Mouse (Mus musculus): ENCODE results near the gene 6030468B19Rik. TPM values are rescaled to one million over a fixed set of nuclear protein-coding genes. Genes with fewer than 3 reads are reported as not detected.

The 6030468B19Rik gene
- total RNA-seq, 1 experiment: not detected

DNA sequence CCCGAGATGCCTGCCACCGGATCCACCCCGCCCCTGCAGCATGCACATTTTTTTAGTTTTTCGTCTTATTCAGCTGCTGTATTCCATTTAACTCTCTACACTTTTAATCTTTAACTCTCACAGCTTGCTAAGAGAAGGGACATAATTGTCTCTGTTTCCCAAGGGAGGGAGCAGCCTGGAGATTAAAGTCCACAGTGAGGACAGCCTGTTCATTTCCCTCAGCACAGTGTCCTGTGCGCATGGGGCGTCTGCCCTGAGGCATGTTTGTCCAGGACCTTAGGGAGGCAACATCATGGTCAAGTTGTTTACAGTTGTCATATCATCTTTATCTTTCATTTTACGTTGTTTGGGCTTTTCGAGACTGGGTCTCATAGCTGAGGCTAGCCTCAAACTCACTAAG is 36.6 kb downstream of the 6030468B19Rik start:
- TF ChIP-seq ZC3H11A (IDR thresholded peaks at IDR 0.05; ENCODE audit: borderline replicate concordance, low read depth, low read length) (no peak), HCFC1 (IDR thresholded peaks at IDR 0.05; ENCODE audit: borderline replicate concordance, insufficient read depth, low read length) (no peak), MAFK (IDR thresholded peaks at IDR 0.05; ENCODE audit: insufficient read depth, low read depth, low read length) (no peak), ZNF384 (IDR thresholded peaks at IDR 0.05; ENCODE audit: low read depth, low read length) (no peak), CHD2 (IDR thresholded peaks at IDR 0.05; ENCODE audit: low read depth, low read length) (no peak)
- H3K9me3 ChIP-seq (ENCODE audit: control insufficient read depth, insufficient read depth, low read depth, low read length): no peaks in the 10 kb centered on the region
- in situ Hi-C loops (cut with MboI; ENCODE audit: low sequenced_read_pairs in 2 of 2, unreplicated experiment in 2 of 2): no loop called here
- DNase-seq (ENCODE audit: low read depth, low spot score): no peak
- no peak overlapping the region for H3K27ac ChIP-seq (ENCODE audit: insufficient read depth, low read depth, low read length, poor library complexity, severe bottlenecking)
- H3K9ac ChIP-seq (ENCODE audit: insufficient read depth, low read depth, low read length, poor library complexity, severe bottlenecking): no peak overlapping the region
- H3K4me1 ChIP-seq (ENCODE audit: control insufficient read depth in 2 of 2, insufficient read depth in 2 of 2, low read length in 2 of 2, poor library complexity in 1 of 2): peaks cover 8 to 16% of the 10 kb centered on the region in 2 experiments
- no peak overlapping the region for H3K4me3 ChIP-seq (ENCODE audit: insufficient read depth in 1 of 2, low read depth in 1 of 2, low read length in 2 of 2, poor library complexity in 1 of 2, severe bottlenecking in 1 of 2)
- H3K36me3 ChIP-seq (ENCODE audit: control insufficient read depth, insufficient read depth, low read length, poor library complexity, severe bottlenecking): no peaks in the 10 kb centered on the region

DNA sequence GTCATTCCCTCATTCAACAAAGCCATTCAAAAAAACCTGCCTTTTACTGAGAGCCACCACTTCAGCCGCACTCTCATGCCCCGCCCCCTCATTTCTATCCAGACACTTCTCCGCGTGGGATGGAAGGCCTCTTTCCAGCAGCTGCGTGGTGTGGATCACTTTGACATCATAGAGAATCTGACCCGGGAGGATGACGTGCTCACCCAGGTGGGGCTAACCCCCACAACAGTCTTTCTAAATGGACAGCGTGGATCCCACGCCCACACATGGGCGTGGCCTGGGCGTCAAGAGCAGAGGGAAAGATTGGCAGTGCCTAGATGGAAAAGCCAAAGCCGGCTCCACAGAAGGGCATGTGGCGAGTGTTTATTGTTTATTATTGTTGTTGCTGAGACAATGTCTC is 38.8 kb downstream of the 6030468B19Rik start:
- TF ChIP-seq HCFC1 (IDR thresholded peaks at IDR 0.05; ENCODE audit: borderline replicate concordance, insufficient read depth, low read length) (no peak), MAFK (IDR thresholded peaks at IDR 0.05; ENCODE audit: insufficient read depth, low read depth, low read length) (no peak), CHD2 (IDR thresholded peaks at IDR 0.05; ENCODE audit: low read depth, low read length) (no peak), ZNF384 (IDR thresholded peaks at IDR 0.05; ENCODE audit: low read depth, low read length) (no peak), ZC3H11A (IDR thresholded peaks at IDR 0.05; ENCODE audit: borderline replicate concordance, low read depth, low read length) (no peak)
- in situ Hi-C loops (cut with MboI; ENCODE audit: low sequenced_read_pairs in 2 of 2, unreplicated experiment in 2 of 2): no loop called here
- Histone ChIP-seq H3K4me3 (ENCODE audit: insufficient read depth in 1 of 2, low read depth in 1 of 2, low read length in 2 of 2, poor library complexity in 1 of 2, severe bottlenecking in 1 of 2) (no peak overlapping the region), H3K9ac (ENCODE audit: insufficient read depth, low read depth, low read length, poor library complexity, severe bottlenecking) (no peak overlapping the region), H3K36me3 (ENCODE audit: control insufficient read depth, insufficient read depth, low read length, poor library complexity, severe bottlenecking) (no peaks in the 10 kb centered on the region), H3K9me3 (ENCODE audit: control insufficient read depth, insufficient read depth, low read depth, low read length) (no peaks in the 10 kb centered on the region), H3K4me1 (ENCODE audit: control insufficient read depth in 2 of 2, insufficient read depth in 2 of 2, low read length in 2 of 2, poor library complexity in 1 of 2) (peaks cover 4 to 14% of the 10 kb centered on the region in 2 experiments; a peak in 3 of 4 replicates), H3K27ac (ENCODE audit: insufficient read depth, low read depth, low read length, poor library complexity, severe bottlenecking) (no peak overlapping the region)
- DNase-seq (ENCODE audit: low read depth, low spot score): peak; percentile 62

DNA sequence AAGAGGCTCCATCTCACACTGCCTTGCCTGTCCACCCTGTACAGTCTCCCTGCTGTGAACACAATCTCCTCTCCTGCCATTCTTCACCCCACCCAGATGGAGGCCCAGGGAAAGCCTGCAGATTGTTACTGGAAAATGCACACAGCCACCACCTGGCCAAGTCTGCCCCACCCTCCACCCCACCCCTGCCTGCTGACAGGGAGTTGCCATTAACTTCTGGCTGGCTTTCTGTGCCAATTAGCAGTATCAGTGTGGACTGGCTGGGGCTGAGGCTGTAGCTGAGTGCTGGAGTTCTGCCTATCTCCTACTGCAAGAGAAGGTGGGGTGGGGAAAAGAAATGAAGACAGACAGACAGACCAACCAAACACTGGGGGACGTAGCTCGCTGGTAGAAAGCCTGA is 41.1 kb downstream of the 6030468B19Rik start:
- Histone ChIP-seq H3K4me3 (ENCODE audit: insufficient read depth in 1 of 2, low read depth in 1 of 2, low read length in 2 of 2, poor library complexity in 1 of 2, severe bottlenecking in 1 of 2) (no peak overlapping the region), H3K4me1 (ENCODE audit: control insufficient read depth in 2 of 2, insufficient read depth in 2 of 2, low read length in 2 of 2, poor library complexity in 1 of 2) (peaks cover 1 to 12% of the 10 kb centered on the region in 2 experiments; a peak in 3 of 4 replicates), H3K36me3 (ENCODE audit: control insufficient read depth, insufficient read depth, low read length, poor library complexity, severe bottlenecking) (no peaks in the 10 kb centered on the region), H3K9ac (ENCODE audit: insufficient read depth, low read depth, low read length, poor library complexity, severe bottlenecking) (no peak overlapping the region), H3K9me3 (ENCODE audit: control insufficient read depth, insufficient read depth, low read depth, low read length) (no peaks in the 10 kb centered on the region), H3K27ac (ENCODE audit: insufficient read depth, low read depth, low read length, poor library complexity, severe bottlenecking) (no peak overlapping the region; the same call in 1 of the 2 replicates)
- no peak for TF ChIP-seq MAFK (IDR thresholded peaks at IDR 0.05; ENCODE audit: insufficient read depth, low read depth, low read length)
- TF ChIP-seq HCFC1 (IDR thresholded peaks at IDR 0.05; ENCODE audit: borderline replicate concordance, insufficient read depth, low read length): no peak
- no peak for TF ChIP-seq ZNF384 (IDR thresholded peaks at IDR 0.05; ENCODE audit: low read depth, low read length)
- TF ChIP-seq CHD2 (IDR thresholded peaks at IDR 0.05; ENCODE audit: low read depth, low read length): no peak
- TF ChIP-seq ZC3H11A (IDR thresholded peaks at IDR 0.05; ENCODE audit: borderline replicate concordance, low read depth, low read length): no peak
- no peak for DNase-seq (ENCODE audit: low read depth, low spot score)
- in situ Hi-C loops (cut with MboI; ENCODE audit: low sequenced_read_pairs in 2 of 2, unreplicated experiment in 2 of 2): no loop called here

DNA sequence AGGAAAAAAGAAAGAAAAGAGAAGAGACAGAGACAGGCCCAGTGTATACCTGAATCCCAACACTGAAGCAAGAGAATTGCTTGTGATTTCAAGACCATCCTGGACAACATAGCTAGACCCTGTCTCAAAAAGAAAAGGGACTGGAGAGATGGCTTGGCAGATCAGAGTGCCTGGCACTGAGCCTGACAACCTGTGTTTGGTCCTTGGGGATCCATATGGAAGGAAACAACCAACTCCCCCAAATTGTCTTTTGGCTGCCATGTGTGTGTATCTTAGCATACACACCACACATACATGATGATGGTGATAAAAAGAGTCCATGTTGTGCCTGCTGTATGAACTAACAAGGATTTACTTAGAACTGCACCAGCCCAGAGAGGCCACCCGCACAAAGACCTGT is 41.6 kb downstream of the 6030468B19Rik start:
- no peak for DNase-seq (ENCODE audit: low read depth, low spot score)
- Histone ChIP-seq H3K4me3 (ENCODE audit: insufficient read depth in 1 of 2, low read depth in 1 of 2, low read length in 2 of 2, poor library complexity in 1 of 2, severe bottlenecking in 1 of 2) (no peak overlapping the region), H3K9ac (ENCODE audit: insufficient read depth, low read depth, low read length, poor library complexity, severe bottlenecking) (no peak overlapping the region), H3K9me3 (ENCODE audit: control insufficient read depth, insufficient read depth, low read depth, low read length) (no peaks in the 10 kb centered on the region), H3K36me3 (ENCODE audit: control insufficient read depth, insufficient read depth, low read length, poor library complexity, severe bottlenecking) (no peaks in the 10 kb centered on the region), H3K4me1 (ENCODE audit: control insufficient read depth in 2 of 2, insufficient read depth in 2 of 2, low read length in 2 of 2, poor library complexity in 1 of 2) (peaks cover 1 to 12% of the 10 kb centered on the region in 2 experiments; a peak in 3 of 4 replicates), H3K27ac (ENCODE audit: insufficient read depth, low read depth, low read length, poor library complexity, severe bottlenecking) (no peak overlapping the region)
- in situ Hi-C loops (cut with MboI; ENCODE audit: low sequenced_read_pairs in 2 of 2, unreplicated experiment in 2 of 2): no loop called here
- TF ChIP-seq MAFK (IDR thresholded peaks at IDR 0.05; ENCODE audit: insufficient read depth, low read depth, low read length) (no peak), HCFC1 (IDR thresholded peaks at IDR 0.05; ENCODE audit: borderline replicate concordance, insufficient read depth, low read length) (no peak), ZNF384 (IDR thresholded peaks at IDR 0.05; ENCODE audit: low read depth, low read length) (no peak), ZC3H11A (IDR thresholded peaks at IDR 0.05; ENCODE audit: borderline replicate concordance, low read depth, low read length) (no peak), CHD2 (IDR thresholded peaks at IDR 0.05; ENCODE audit: low read depth, low read length) (no peak)

DNA sequence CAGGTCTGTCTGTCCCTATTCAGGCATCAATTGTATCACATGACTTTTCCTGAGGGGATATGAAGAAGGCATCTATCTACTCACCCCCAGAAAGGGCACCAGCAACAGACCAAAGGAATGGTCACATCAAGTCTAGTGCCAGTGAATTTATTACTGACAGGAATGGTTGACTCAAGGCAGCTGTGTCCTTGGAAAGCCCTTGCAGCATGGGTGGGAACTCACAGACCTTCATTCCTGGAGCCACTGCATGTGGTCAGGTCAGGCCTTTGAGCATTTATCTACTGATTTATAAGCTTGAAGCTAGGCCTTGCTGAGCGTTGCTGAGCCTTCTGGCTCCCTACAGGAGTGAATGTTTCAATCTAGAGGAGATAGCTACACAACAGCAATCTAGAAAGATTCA is 43.5 kb downstream of the 6030468B19Rik start:
- Histone ChIP-seq H3K4me3 (ENCODE audit: insufficient read depth in 1 of 2, low read depth in 1 of 2, low read length in 2 of 2, poor library complexity in 1 of 2, severe bottlenecking in 1 of 2) (no peak overlapping the region), H3K27ac (ENCODE audit: insufficient read depth, low read depth, low read length, poor library complexity, severe bottlenecking) (no peak overlapping the region), H3K36me3 (ENCODE audit: control insufficient read depth, insufficient read depth, low read length, poor library complexity, severe bottlenecking) (no peaks in the 10 kb centered on the region), H3K9me3 (ENCODE audit: control insufficient read depth, insufficient read depth, low read depth, low read length) (no peaks in the 10 kb centered on the region), H3K9ac (ENCODE audit: insufficient read depth, low read depth, low read length, poor library complexity, severe bottlenecking) (no peak overlapping the region), H3K4me1 (ENCODE audit: control insufficient read depth in 2 of 2, insufficient read depth in 2 of 2, low read length in 2 of 2, poor library complexity in 1 of 2) (peaks cover 1 to 9% of the 10 kb centered on the region in 2 experiments; a peak in 3 of 4 replicates)
- in situ Hi-C loops (cut with MboI; ENCODE audit: low sequenced_read_pairs in 2 of 2, unreplicated experiment in 2 of 2): no loop called here
- TF ChIP-seq HCFC1 (IDR thresholded peaks at IDR 0.05; ENCODE audit: borderline replicate concordance, insufficient read depth, low read length) (no peak), ZC3H11A (IDR thresholded peaks at IDR 0.05; ENCODE audit: borderline replicate concordance, low read depth, low read length) (no peak), CHD2 (IDR thresholded peaks at IDR 0.05; ENCODE audit: low read depth, low read length) (no peak), ZNF384 (IDR thresholded peaks at IDR 0.05; ENCODE audit: low read depth, low read length) (no peak), MAFK (IDR thresholded peaks at IDR 0.05; ENCODE audit: insufficient read depth, low read depth, low read length) (no peak)
- DNase-seq (ENCODE audit: low read depth, low spot score): no peak
